Mouse (Mus musculus) E14TG2a.4 (cell line): ENCODE measurements around the gene Gm48552.

ENCODE experiments used
- H3K27me3 ChIP-seq: 2 replicates; pipeline ENCODE4 v1.6.1; 2014; ENCODE audit warnings: low read length, control low read depth; ENCODE audit not compliant: insufficient read depth
- H3K36me3 ChIP-seq: 2 replicates; pipeline ENCODE4 v1.6.1; 2014; ENCODE audit warnings: low read length, control low read depth; ENCODE audit not compliant: insufficient read depth
- H3K4me1 ChIP-seq: replicated peaks from 2 replicates; pipeline ENCODE4 v1.6.1; 2014; ENCODE audit warnings: low read depth, low read length, control low read depth
- H3K4me3 ChIP-seq: replicated peaks from 2 replicates; pipeline ENCODE4 v1.5.1; 2014; ENCODE audit warnings: mild to moderate bottlenecking, low read length
- H3K9me3 ChIP-seq: 2 replicates; pipeline ENCODE4 v1.6.1; 2014; ENCODE audit warnings: low read length, control low read depth
- CTCF ChIP-seq: conservative IDR thresholded peaks from 2 replicates; pipeline ENCODE4 v1.5.1; 2014; ENCODE audit warnings: low read length
- NANOG ChIP-seq: IDR thresholded peaks from 2 replicates; pipeline ENCODE4 v1.6.1; 2014; ENCODE audit warnings: borderline replicate concordance, low read length, mixed read lengths
- POU5F1 ChIP-seq: IDR thresholded peaks from 2 replicates; pipeline ENCODE4 v1.6.1; 2014; ENCODE audit warnings: low read length, borderline replicate concordance

The Gm48552 gene

GRCm38 (mm10) chr10:81427804-81428506 is 39.1 kb downstream of the Gm48552 start:
- no peaks in the 10 kb centered on the region for H3K36me3 ChIP-seq
- peak overlapping the region; percentile 76; the same call in 1 of the 2 replicates for H3K4me3 ChIP-seq
- H3K9me3 ChIP-seq: no peaks in the 10 kb centered on the region
- H3K4me1 ChIP-seq: peaks cover 78% of the 10 kb centered on the region
- H3K27me3 ChIP-seq: peaks cover 56% of the 10 kb centered on the region
- TF ChIP-seq POU5F1 (no peak), NANOG (no peak), CTCF (no peak)

DNA sequence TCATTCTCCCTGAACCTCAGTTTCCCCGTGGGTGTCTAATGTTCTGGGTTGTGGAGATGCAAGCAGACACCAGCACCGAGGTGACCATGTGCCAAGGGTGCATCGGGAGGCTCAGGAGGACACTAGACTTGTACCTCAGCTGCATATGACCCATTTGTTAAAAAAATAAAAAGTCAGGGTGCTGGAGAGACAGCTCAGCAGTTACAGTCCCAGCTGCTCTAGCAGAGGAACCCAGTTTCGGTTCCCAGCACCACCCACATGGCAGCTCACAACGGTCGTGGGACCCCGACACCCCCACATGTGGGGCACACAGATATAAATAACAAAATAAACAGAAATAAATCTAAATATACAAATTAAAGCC is 39.7 kb downstream of the Gm48552 start:
- Histone ChIP-seq H3K9me3 (no peaks in the 10 kb centered on the region), H3K4me3 (no peak overlapping the region), H3K36me3 (no peaks in the 10 kb centered on the region), H3K4me1 (peaks cover 82% of the 10 kb centered on the region), H3K27me3 (peaks cover 56% of the 10 kb centered on the region)
- TF ChIP-seq NANOG (no peak), POU5F1 (no peak), CTCF (no peak)

DNA sequence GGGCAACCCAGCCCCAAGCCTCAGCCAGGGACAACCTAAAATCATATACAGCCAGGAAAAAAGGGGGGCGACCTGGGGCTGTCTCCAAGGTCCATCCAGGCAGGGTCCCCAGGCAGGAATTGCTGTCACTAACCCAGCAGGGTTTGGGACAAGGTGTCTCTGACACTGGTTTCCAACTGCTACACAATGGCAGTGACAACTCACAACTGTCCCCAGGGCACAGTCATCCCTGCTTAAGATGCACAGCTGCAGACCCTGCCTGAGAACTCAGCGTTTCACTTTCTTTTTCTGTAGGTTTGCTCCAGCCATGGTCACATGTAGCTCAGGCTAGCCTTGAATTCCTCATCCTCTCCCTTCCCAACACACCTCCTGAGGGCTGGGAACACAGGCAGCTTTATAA is 40.3 kb downstream of the Gm48552 start:
- Histone ChIP-seq H3K4me3 (peak overlapping the region; percentile 86), H3K9me3 (no peaks in the 10 kb centered on the region)
- TF ChIP-seq CTCF (no peak), NANOG (no peak), POU5F1 (no peak)

GRCm38 (mm10) chr10:81429605-81430061 is 40.8 kb downstream of the Gm48552 start:
- Histone ChIP-seq H3K36me3 (no peaks in the 10 kb centered on the region), H3K9me3 (no peaks in the 10 kb centered on the region), H3K27me3 (peaks cover 52% of the 10 kb centered on the region), H3K4me3 (peak overlapping the region; percentile 86), H3K4me1 (peaks cover 82% of the 10 kb centered on the region)
- no peak for TF ChIP-seq NANOG
- TF ChIP-seq CTCF: no peak
- no peak for TF ChIP-seq POU5F1

More for the DNA sequence above, 40.3 kb downstream of the Gm48552 start:
- no peaks in the 10 kb centered on the region for H3K36me3 ChIP-seq
- H3K4me1 ChIP-seq: peaks cover 82% of the 10 kb centered on the region
- peaks cover 52% of the 10 kb centered on the region for H3K27me3 ChIP-seq

DNA sequence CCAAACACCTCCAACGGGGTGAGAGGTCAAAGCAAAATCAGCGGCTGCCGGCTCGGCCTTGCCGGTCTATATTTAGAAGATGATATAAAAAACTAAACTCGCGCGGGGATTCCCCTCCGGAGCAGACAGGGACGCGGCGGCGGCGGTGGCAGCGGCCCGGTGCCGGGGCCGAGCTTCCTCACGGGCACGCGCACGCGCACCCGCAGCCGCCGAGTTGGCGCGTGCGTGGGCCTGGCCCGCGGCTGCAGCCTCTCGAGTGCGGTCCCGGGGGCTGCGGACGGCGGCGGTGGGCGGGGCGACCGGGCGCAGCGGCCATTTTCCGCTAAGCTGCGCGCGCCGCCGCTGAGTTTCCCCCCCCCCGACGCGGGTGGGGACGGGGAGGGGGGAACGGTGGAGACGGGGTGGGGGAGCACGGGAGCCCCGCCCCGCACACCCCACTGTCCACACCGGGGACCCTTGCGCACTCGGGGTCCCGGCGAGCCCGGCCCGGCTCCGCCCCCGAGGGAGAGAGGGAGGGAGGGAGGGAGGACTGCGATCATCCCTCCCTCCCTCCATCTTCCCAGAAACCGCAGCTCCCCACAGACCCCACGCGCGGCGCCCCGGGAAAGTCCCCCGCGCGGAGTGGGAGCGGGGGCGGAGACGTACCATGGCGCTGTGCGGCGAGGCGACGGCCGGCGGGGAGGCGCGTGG is 41.5 kb downstream of the Gm48552 start:
- no peaks in the 10 kb centered on the region for H3K36me3 ChIP-seq
- no peak for TF ChIP-seq NANOG
- TF ChIP-seq CTCF: no peak
- no peak for TF ChIP-seq POU5F1
- peak overlapping the region; percentile 86 for H3K4me3 ChIP-seq
- no peaks in the 10 kb centered on the region for H3K9me3 ChIP-seq
- H3K27me3 ChIP-seq: peaks cover 47% of the 10 kb centered on the region
- peaks cover 79% of the 10 kb centered on the region for H3K4me1 ChIP-seq

GRCm38 (mm10) chr10:81430831-81431525 is 42.2 kb downstream of the Gm48552 start:
- peaks cover 40% of the 10 kb centered on the region for H3K27me3 ChIP-seq
- H3K36me3 ChIP-seq: no peaks in the 10 kb centered on the region
- H3K4me3 ChIP-seq: peak overlapping the region; percentile 86
- TF ChIP-seq NANOG (no peak), CTCF (no peak), POU5F1 (no peak)
- peaks cover 72% of the 10 kb centered on the region for H3K4me1 ChIP-seq
- H3K9me3 ChIP-seq: no peaks in the 10 kb centered on the region

DNA sequence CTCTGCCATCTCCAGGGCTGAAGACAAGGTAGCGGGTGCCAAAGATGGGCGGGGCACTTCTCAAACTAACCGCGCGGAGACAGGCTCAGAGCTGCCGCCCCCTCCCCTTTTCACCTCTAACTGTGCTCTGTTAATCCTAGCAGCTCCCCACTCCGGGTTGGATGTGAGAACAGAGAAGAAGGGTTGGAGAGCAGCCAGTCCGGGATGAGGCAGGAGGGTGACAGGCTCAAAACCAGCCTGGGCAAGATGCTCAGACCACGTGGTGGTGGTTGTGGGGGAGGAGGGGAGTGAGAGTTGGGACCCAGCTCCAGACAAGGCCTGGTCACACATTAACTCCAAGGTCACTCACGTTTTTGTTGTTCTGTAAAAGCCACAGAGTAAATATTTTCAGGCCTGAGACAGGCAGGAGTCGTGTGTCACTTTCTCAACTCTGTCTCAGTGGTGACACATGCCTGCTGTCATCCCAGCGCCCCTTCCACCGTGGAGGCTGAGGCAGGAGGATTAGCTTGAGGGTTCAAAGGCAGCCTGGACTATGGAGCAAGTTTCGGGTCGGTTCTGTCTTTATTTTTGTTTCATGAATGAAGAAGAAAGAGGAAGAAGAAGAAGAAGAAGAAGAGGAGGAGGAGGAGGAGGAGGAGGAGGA is 42.8 kb downstream of the Gm48552 start:
- Histone ChIP-seq H3K27me3 (peaks cover 34% of the 10 kb centered on the region), H3K36me3 (no peaks in the 10 kb centered on the region), H3K4me1 (peaks cover 67% of the 10 kb centered on the region), H3K9me3 (no peaks in the 10 kb centered on the region), H3K4me3 (peak overlapping the region; percentile 86)
- no peak for TF ChIP-seq NANOG
- no peak for TF ChIP-seq POU5F1
- TF ChIP-seq CTCF: no peak

GRCm38 (mm10) chr10:81432169-81432867 is 43.5 kb downstream of the Gm48552 start:
- TF ChIP-seq CTCF: no peak
- no peak for TF ChIP-seq POU5F1
- no peak for TF ChIP-seq NANOG
- no peaks in the 10 kb centered on the region for H3K9me3 ChIP-seq

More at GRCm38 (mm10) chr10:81432169-81432867, 43.5 kb downstream of the Gm48552 start:
- Histone ChIP-seq H3K27me3 (peaks cover 28% of the 10 kb centered on the region), H3K4me1 (peaks cover 63% of the 10 kb centered on the region), H3K4me3 (no peak overlapping the region), H3K36me3 (no peaks in the 10 kb centered on the region)
